Mouse (Mus musculus) G1E (cell line): ENCODE results near the gene Tex22.

Experiments
- CTCF ChIP-seq: IDR thresholded peaks from 2 replicates; pipeline ENCODE4 v1.5.1; 2012; ENCODE audit warnings: low read depth, low read length, inconsistent platforms, mixed read lengths
- GATA1 ChIP-seq: IDR thresholded peaks from 2 replicates; pipeline ENCODE4 v1.6.1; 2012; ENCODE audit warnings: borderline replicate concordance, low read length, inconsistent platforms, mixed read lengths
- POLR2AphosphoS5 ChIP-seq: IDR thresholded peaks from 2 replicates; pipeline ENCODE4 v1.6.1; 2012; ENCODE audit warnings: low read depth, low read length, inconsistent platforms; ENCODE audit not compliant: insufficient replicate concordance
- TAL1 ChIP-seq: conservative IDR thresholded peaks from 2 replicates; pipeline ENCODE4 v1.6.1; 2012; ENCODE audit warnings: low read depth, low read length, inconsistent platforms, mixed read lengths

GRCm38 (mm10) chr12:113074329-113075062 lies at the start of gene Tex22:
- no peak for TF ChIP-seq CTCF
- TF ChIP-seq POLR2AphosphoS5: no peak
- TF ChIP-seq GATA1: no peak
- TF ChIP-seq TAL1: no peak
